Mouse (Mus musculus) left cerebral cortex, adult 2 months (tissue): ENCODE results near the gene Tomm40. TPM values are rescaled to one million over a fixed set of nuclear protein-coding genes. Genes with fewer than 3 reads are reported as not detected.

Source experiments
- DNase-seq, 2 experiments: peaks; one replicate each; pipeline ENCODE4 v3.0.0; 2021 to 2022; ENCODE audit warnings: low spot score in 2 of 2, mixed read lengths in 1 of 2; ENCODE audit errors: extremely low spot score in 1 of 2
- H3K27ac ChIP-seq: fragments of 200-600 bp; 2 replicates; pipeline ENCODE4 v1.8.1; 2022
- H3K4me3 ChIP-seq: fragments of 200-600 bp; 2 replicates; pipeline ENCODE4 v1.8.1; 2022
- CTCF ChIP-seq: fragments of 200-600 bp; IDR thresholded peaks from 2 replicates; pipeline ENCODE4 v1.8.1; 2022; ENCODE audit warnings: antibody characterized with exemption, mild to moderate bottlenecking, moderate library complexity
- intact Hi-C: fragments of 180-260 bp; cut with DNase I; formaldehyde crosslinking; loops from one replicate; pipeline ENCODE4 v1.15.1; 2025
- total RNA-seq, 2 experiments: library from RNA; stranded (reverse); gene quantifications; 2 replicates each; pipeline ENCODE4 v1.2.3; 2021

Gene Tomm40
- total RNA-seq, 2 experiments from 2014 or later, result 117 TPM

DNA sequence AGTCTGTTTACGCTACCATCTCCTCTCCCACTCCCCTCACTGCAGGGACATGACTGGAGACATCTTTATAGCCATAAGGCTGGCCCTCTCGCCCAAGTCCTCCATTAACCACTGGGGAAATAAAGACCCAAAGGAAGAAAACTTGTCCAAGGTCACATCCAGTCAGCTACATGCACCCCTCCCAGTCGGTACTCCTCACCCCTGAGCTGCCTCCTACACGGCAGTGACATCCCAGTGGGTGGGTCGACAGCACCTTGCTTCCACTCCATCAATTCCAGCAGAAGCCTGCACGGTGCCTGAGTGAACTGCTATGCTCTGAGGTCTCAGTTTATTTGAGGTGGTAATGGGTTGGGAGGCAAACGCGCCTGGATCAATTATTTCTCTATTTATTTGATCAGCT, 51.3 kb downstream of the Tomm40 start:
- Histone ChIP-seq H3K4me3 (peak overlapping the region; percentile 99), H3K27ac (peak overlapping the region; percentile 44; the same call in 1 of the 2 replicates)
- TF ChIP-seq CTCF, result no peak
- DNase-seq, result no peak
- intact Hi-C loops, result no loop called here

DNA sequence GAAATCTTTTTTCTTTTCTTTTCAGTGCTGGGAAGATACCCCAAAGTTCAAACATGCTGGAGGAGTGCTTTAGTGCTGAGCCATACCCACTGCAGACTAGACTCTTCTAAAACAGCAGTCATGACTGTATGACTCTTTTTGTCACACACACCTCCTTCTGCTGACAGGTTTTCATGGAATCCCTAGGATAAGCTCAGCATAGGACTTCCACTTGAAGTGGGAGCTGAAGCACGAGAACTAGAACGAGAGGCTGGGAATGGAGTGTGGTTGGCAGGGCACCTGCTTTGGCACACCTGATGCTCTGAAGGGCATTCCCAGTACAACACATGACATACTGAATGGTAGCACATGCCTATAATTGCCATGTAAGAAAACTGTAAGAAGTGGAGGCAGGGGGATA, 62.6 kb downstream of the Tomm40 start:
- Histone ChIP-seq H3K4me3 (no peak overlapping the region), H3K27ac (no peak overlapping the region)
- intact Hi-C loops, result no loop called here
- no peak for TF ChIP-seq CTCF
- no peak for DNase-seq

Other genes with a start within 250 kb of the Tomm40 start
- 1 to 10 TPM; 6.7 to 7.9 TPM for gene Bloc1s3, start 207.1 kb downstream of the Tomm40 start, total RNA-seq
- 10 to 100 TPM; 16.6 to 18.4 TPM for gene Trappc6a, start 207.0 kb downstream of the Tomm40 start, total RNA-seq
- under 1 TPM; 0.44 to 0.84 TPM for gene Nkpd1, start 197.6 kb downstream of the Tomm40 start, total RNA-seq
- gene Ppp1r37, start 152.4 kb downstream of the Tomm40 start, total RNA-seq, result 100 to 1,000 TPM; 148 to 150 TPM
- 1 to 10 TPM; 1.5 to 2.0 TPM for gene Zfp296, start 138.2 kb downstream of the Tomm40 start, total RNA-seq
- 10 to 100 TPM; 50.1 to 50.8 TPM for gene Gemin7, start 137.8 kb downstream of the Tomm40 start, total RNA-seq
- 10 to 100 TPM; 92.7 to 98.3 TPM for gene Clasrp, start 111.0 kb downstream of the Tomm40 start, total RNA-seq
- gene Relb, start 86.0 kb downstream of the Tomm40 start, total RNA-seq, result 1 to 10 TPM; 7.2 to 7.7 TPM
- gene Clptm1, start 50.4 kb downstream of the Tomm40 start, total RNA-seq, result 100 to 1,000 TPM; 137 to 139 TPM
- not detected for gene Apoc2, start 37.5 kb downstream of the Tomm40 start, total RNA-seq
- gene Gm44805, start 34.0 kb downstream of the Tomm40 start, total RNA-seq, result not detected
- not detected for gene Apoc4, start 34.0 kb downstream of the Tomm40 start, total RNA-seq
- gene Apoc1, start 22.8 kb downstream of the Tomm40 start, total RNA-seq, result 1 to 10 TPM; 3.5 to 3.7 TPM
- 1,000 to 10,000 TPM; 1,824 to 1,912 TPM for gene Apoe, start 16.2 kb downstream of the Tomm40 start, total RNA-seq
- 1 to 10 TPM; 7.9 to 8.2 TPM for gene Nectin2, start 35.0 kb upstream of the Tomm40 start, total RNA-seq
- gene Bcam, start 55.6 kb upstream of the Tomm40 start, total RNA-seq, result 10 to 100 TPM; 12.2 to 15.1 TPM
- gene Cblc, start 81.4 kb upstream of the Tomm40 start, total RNA-seq, result not detected
- under 1 TPM; 0.56 to 0.77 TPM for gene Bcl3, start 107.3 kb upstream of the Tomm40 start, total RNA-seq
- 1 to 10 TPM; 1.7 to 2.2 TPM for gene Gm19345, start 136.6 kb upstream of the Tomm40 start, total RNA-seq
- not detected for gene Ceacam16, start 145.9 kb upstream of the Tomm40 start, total RNA-seq
- gene Ceacam19, start 172.5 kb upstream of the Tomm40 start, total RNA-seq, result not detected
- gene Pvr, start 205.7 kb upstream of the Tomm40 start, total RNA-seq, result 10 to 100 TPM; 14.6 to 14.8 TPM
- not detected for gene Igsf23, start 235.3 kb upstream of the Tomm40 start, total RNA-seq
- gene Ceacam20, start 250.0 kb upstream of the Tomm40 start, total RNA-seq, result not detected